Mouse (Mus musculus): ENCODE results near the gene Atad2b.
"Not testable (repeated sequence)": the region's sequence is repeated elsewhere in the genome, so short reads cannot be mapped to it uniquely, and the experiment has no call there.

Gene Atad2b

GRCm38 (mm10) chr12:4910496-4910895, 6.7 kb upstream of the Atad2b start:
- DNase-seq (ENCODE audit: inconsistent age in 2 of 2, low spot score in 1 of 2): peak in 1 of 2 experiments; percentile 47

- peak; percentile 37 to 77 for DNase-seq (ENCODE audit: inconsistent age in 2 of 2, low spot score in 1 of 2)
These were observed 5.4 kb upstream of the Atad2b start for GRCm38 (mm10) chr12:4911716-4912115.

GRCm38 (mm10) chr12:4914441-4914840, 2.7 kb upstream of the Atad2b start:
- no peak for DNase-seq (ENCODE audit: inconsistent age in 2 of 2, low spot score in 1 of 2)

- peak in 1 of 2 experiments; percentile 43 for DNase-seq (ENCODE audit: inconsistent age in 2 of 2, low spot score in 1 of 2)
These were observed 2.2 kb upstream of the Atad2b start for GRCm38 (mm10) chr12:4914944-4915343.

GRCm38 (mm10) chr12:4917805-4918591, 845 bp downstream of the Atad2b start:
- peak; percentile 79 to 93 for DNase-seq (ENCODE audit: inconsistent age in 2 of 2, low spot score in 1 of 2)

GRCm38 (mm10) chr12:4928197-4928596, 11.0 kb downstream of the Atad2b start:
- DNase-seq (ENCODE audit: inconsistent age in 2 of 2, low spot score in 1 of 2): no peak

GRCm38 (mm10) chr12:4930820-4931548, 13.8 kb downstream of the Atad2b start:
- peak in 1 of 2 experiments; percentile 24 for DNase-seq (ENCODE audit: inconsistent age in 2 of 2, low spot score in 1 of 2)

GRCm38 (mm10) chr12:4952272-4952671, 35.1 kb downstream of the Atad2b start:
- DNase-seq (ENCODE audit: inconsistent age in 2 of 2, low spot score in 1 of 2): no peak

GRCm38 (mm10) chr12:4953156-4953555, 36.0 kb downstream of the Atad2b start:
- peak; percentile 16 to 51 for DNase-seq (ENCODE audit: inconsistent age in 2 of 2, low spot score in 1 of 2)

- DNase-seq (ENCODE audit: inconsistent age in 2 of 2, low spot score in 1 of 2): peak; percentile 63 to 89
These were observed 55.8 kb downstream of the Atad2b start for GRCm38 (mm10) chr12:4972939-4973338.

GRCm38 (mm10) chr12:4978324-4978723, 61.2 kb downstream of the Atad2b start:
- DNase-seq (ENCODE audit: inconsistent age in 2 of 2, low spot score in 1 of 2): no peak

- no peak for DNase-seq (ENCODE audit: inconsistent age in 2 of 2, low spot score in 1 of 2)
These were observed 79.8 kb downstream of the Atad2b start for GRCm38 (mm10) chr12:4996981-4997380.

- no peak for DNase-seq (ENCODE audit: inconsistent age in 2 of 2, low spot score in 1 of 2)
These were observed 88.2 kb downstream of the Atad2b start for GRCm38 (mm10) chr12:5005338-5005737.

- DNase-seq (ENCODE audit: inconsistent age in 2 of 2, low spot score in 1 of 2): not testable (repeated sequence)
These were observed 88.6 kb downstream of the Atad2b start for GRCm38 (mm10) chr12:5005776-5006175.

GRCm38 (mm10) chr12:5008638-5009037, 91.5 kb downstream of the Atad2b start:
- not testable (repeated sequence) for DNase-seq (ENCODE audit: inconsistent age in 2 of 2, low spot score in 1 of 2)

GRCm38 (mm10) chr12:5025226-5025861, 108.2 kb downstream of the Atad2b start:
- no peak for DNase-seq (ENCODE audit: inconsistent age in 2 of 2, low spot score in 1 of 2)

- no peak for DNase-seq (ENCODE audit: inconsistent age in 2 of 2, low spot score in 1 of 2)
These were observed 111.9 kb downstream of the Atad2b start for GRCm38 (mm10) chr12:5029035-5029434.

GRCm38 (mm10) chr12:5038008-5038407, 120.9 kb downstream of the Atad2b start:
- no peak for DNase-seq (ENCODE audit: inconsistent age in 2 of 2, low spot score in 1 of 2)

GRCm38 (mm10) chr12:5044141-5044540, 127.0 kb downstream of the Atad2b start:
- DNase-seq (ENCODE audit: inconsistent age in 2 of 2, low spot score in 1 of 2): no peak

- no peak for DNase-seq (ENCODE audit: inconsistent age in 2 of 2, low spot score in 1 of 2)
These were observed 131.0 kb downstream of the Atad2b start for GRCm38 (mm10) chr12:5048104-5048503.

GRCm38 (mm10) chr12:5067590-5067989, 150.4 kb downstream of the Atad2b start:
- DNase-seq (ENCODE audit: inconsistent age in 2 of 2, low spot score in 1 of 2): no peak

- DNase-seq (ENCODE audit: inconsistent age in 2 of 2, low spot score in 1 of 2): no peak
These were observed 153.0 kb downstream of the Atad2b start for GRCm38 (mm10) chr12:5070131-5070530.

Data from adrenal gland, adult (tissue).